Mouse (Mus musculus): ENCODE results near the gene Notch3.

Notch3 gene

GRCm38 (mm10) chr17:32165803-32166595, 653 bp downstream of the Notch3 start:
- peak; percentile 60 to 64 for DNase-seq

- peak in 1 of 2 experiments; percentile 52 for DNase-seq
These were observed 1.3 kb downstream of the Notch3 start for GRCm38 (mm10) chr17:32165266-32165802.

GRCm38 (mm10) chr17:32164780-32165179, 1.9 kb downstream of the Notch3 start:
- no peak for DNase-seq

- no peak for DNase-seq
These were observed 2.6 kb downstream of the Notch3 start for GRCm38 (mm10) chr17:32163910-32164650.

- DNase-seq = peak; percentile 77 to 86
These were observed 4.4 kb downstream of the Notch3 start for GRCm38 (mm10) chr17:32162112-32162850.

- no peak for DNase-seq
These were observed 5.8 kb downstream of the Notch3 start for GRCm38 (mm10) chr17:32160882-32161281.

GRCm38 (mm10) chr17:32158841-32159240, 7.8 kb downstream of the Notch3 start:
- DNase-seq = no peak

GRCm38 (mm10) chr17:32146718-32147117, 19.9 kb downstream of the Notch3 start:
- DNase-seq = no peak

- DNase-seq = peak; percentile 85 to 87
These were observed 23.5 kb downstream of the Notch3 start for GRCm38 (mm10) chr17:32142907-32143854.

- no peak for DNase-seq
These were observed 24.4 kb downstream of the Notch3 start for GRCm38 (mm10) chr17:32142234-32142633.

- DNase-seq = peak in 1 of 2 experiments; percentile 45
These were observed 33.3 kb downstream of the Notch3 start for GRCm38 (mm10) chr17:32133375-32133774.

GRCm38 (mm10) chr17:32132087-32132486, 34.6 kb downstream of the Notch3 start:
- peak in 1 of 2 experiments; percentile 40 for DNase-seq

- no peak for DNase-seq
These were observed 36.1 kb downstream of the Notch3 start for GRCm38 (mm10) chr17:32130506-32130905.

GRCm38 (mm10) chr17:32127195-32127594, 39.5 kb downstream of the Notch3 start:
- DNase-seq = no peak

- DNase-seq = no peak
These were observed 41.2 kb downstream of the Notch3 start for GRCm38 (mm10) chr17:32125407-32125806.

GRCm38 (mm10) chr17:32123545-32123944, 43.1 kb downstream of the Notch3 start:
- no peak for DNase-seq

- DNase-seq = peak; percentile 83 to 93
These were observed 44.1 kb downstream of the Notch3 start for GRCm38 (mm10) chr17:32122587-32122970.

- peak in 1 of 2 experiments; percentile 57 for DNase-seq
These were observed 44.6 kb downstream of the Notch3 start for GRCm38 (mm10) chr17:32121833-32122586.

GRCm38 (mm10) chr17:32120771-32121532, 45.7 kb downstream of the Notch3 start:
- DNase-seq = no peak

GRCm38 (mm10) chr17:32119196-32119595, 47.5 kb downstream of the Notch3 start:
- DNase-seq = no peak

Data from kidney, postnatal 25 days (tissue).